Mouse (Mus musculus): Measurements from ENCODE around the gene Lrrc4c.
A peak's percentile ranks its signal among the peaks of the same experiment; 100 is the strongest.

Gene Lrrc4c

GRCm38 (mm10) chr2:96850839-96851396 is 532.9 kb downstream of the Lrrc4c start:
- DNase-seq (ENCODE audit: low read depth, low spot score) = peak; percentile 18

GRCm38 (mm10) chr2:96853797-96854196 is 535.8 kb downstream of the Lrrc4c start:
- DNase-seq (ENCODE audit: low read depth, low spot score) = peak; percentile 26

GRCm38 (mm10) chr2:96876062-96876461 is 558.1 kb downstream of the Lrrc4c start:
- peak; percentile 93 for DNase-seq (ENCODE audit: low read depth, low spot score)

- DNase-seq (ENCODE audit: low read depth, low spot score) = peak; percentile 76
Observed at GRCm38 (mm10) chr2:96949531-96949930, 631.6 kb downstream of the Lrrc4c start.

GRCm38 (mm10) chr2:96999521-96999920 is 681.6 kb downstream of the Lrrc4c start:
- peak; percentile 69 for DNase-seq (ENCODE audit: low read depth, low spot score)

- DNase-seq (ENCODE audit: low read depth, low spot score) = peak; percentile 87
Observed at GRCm38 (mm10) chr2:97018319-97018718, 700.4 kb downstream of the Lrrc4c start.

- DNase-seq (ENCODE audit: low read depth, low spot score) = no peak
Observed at GRCm38 (mm10) chr2:97026991-97027390, 709.0 kb downstream of the Lrrc4c start.

GRCm38 (mm10) chr2:97027585-97027984 is 709.6 kb downstream of the Lrrc4c start:
- no peak for DNase-seq (ENCODE audit: low read depth, low spot score)

- DNase-seq (ENCODE audit: low read depth, low spot score) = no peak
Observed at GRCm38 (mm10) chr2:97036401-97036800, 718.4 kb downstream of the Lrrc4c start.

GRCm38 (mm10) chr2:97037024-97037814 is 719.2 kb downstream of the Lrrc4c start:
- no peak for DNase-seq (ENCODE audit: low read depth, low spot score)

GRCm38 (mm10) chr2:97044016-97044415 is 726.0 kb downstream of the Lrrc4c start:
- DNase-seq (ENCODE audit: low read depth, low spot score) = peak; percentile 65

GRCm38 (mm10) chr2:97045628-97046027 is 727.7 kb downstream of the Lrrc4c start:
- peak; percentile 49 for DNase-seq (ENCODE audit: low read depth, low spot score)

- no peak for DNase-seq (ENCODE audit: low read depth, low spot score)
Observed at GRCm38 (mm10) chr2:97080156-97080555, 762.2 kb downstream of the Lrrc4c start.

- peak; percentile 25 for DNase-seq (ENCODE audit: low read depth, low spot score)
Observed at GRCm38 (mm10) chr2:97097965-97098364, 780.0 kb downstream of the Lrrc4c start.

- peak; percentile 62 for DNase-seq (ENCODE audit: low read depth, low spot score)
Observed at GRCm38 (mm10) chr2:97103398-97104162, 785.6 kb downstream of the Lrrc4c start.

- DNase-seq (ENCODE audit: low read depth, low spot score) = peak; percentile 53
Observed at GRCm38 (mm10) chr2:97124246-97124645, 806.3 kb downstream of the Lrrc4c start.

- DNase-seq (ENCODE audit: low read depth, low spot score) = peak; percentile 57
Observed at GRCm38 (mm10) chr2:97138454-97138853, 820.5 kb downstream of the Lrrc4c start.

- peak; percentile 54 for DNase-seq (ENCODE audit: low read depth, low spot score)
Observed at GRCm38 (mm10) chr2:97151626-97152194, 833.7 kb downstream of the Lrrc4c start.

- no peak for DNase-seq (ENCODE audit: low read depth, low spot score)
Observed at GRCm38 (mm10) chr2:97165745-97166144, 847.8 kb downstream of the Lrrc4c start.

- peak; percentile 10 for DNase-seq (ENCODE audit: low read depth, low spot score)
Observed at GRCm38 (mm10) chr2:97178399-97178798, 860.4 kb downstream of the Lrrc4c start.

GRCm38 (mm10) chr2:97196968-97197606 is 879.1 kb downstream of the Lrrc4c start:
- DNase-seq (ENCODE audit: low read depth, low spot score) = no peak

All from brain, adult 2 months (tissue).